Mouse (Mus musculus): ENCODE results near the gene Utp11.
"Not testable (repeated sequence)": the region's sequence is repeated elsewhere in the genome, so short reads cannot be mapped to it uniquely, and the experiment has no call there.

The Utp11 gene

DNA sequence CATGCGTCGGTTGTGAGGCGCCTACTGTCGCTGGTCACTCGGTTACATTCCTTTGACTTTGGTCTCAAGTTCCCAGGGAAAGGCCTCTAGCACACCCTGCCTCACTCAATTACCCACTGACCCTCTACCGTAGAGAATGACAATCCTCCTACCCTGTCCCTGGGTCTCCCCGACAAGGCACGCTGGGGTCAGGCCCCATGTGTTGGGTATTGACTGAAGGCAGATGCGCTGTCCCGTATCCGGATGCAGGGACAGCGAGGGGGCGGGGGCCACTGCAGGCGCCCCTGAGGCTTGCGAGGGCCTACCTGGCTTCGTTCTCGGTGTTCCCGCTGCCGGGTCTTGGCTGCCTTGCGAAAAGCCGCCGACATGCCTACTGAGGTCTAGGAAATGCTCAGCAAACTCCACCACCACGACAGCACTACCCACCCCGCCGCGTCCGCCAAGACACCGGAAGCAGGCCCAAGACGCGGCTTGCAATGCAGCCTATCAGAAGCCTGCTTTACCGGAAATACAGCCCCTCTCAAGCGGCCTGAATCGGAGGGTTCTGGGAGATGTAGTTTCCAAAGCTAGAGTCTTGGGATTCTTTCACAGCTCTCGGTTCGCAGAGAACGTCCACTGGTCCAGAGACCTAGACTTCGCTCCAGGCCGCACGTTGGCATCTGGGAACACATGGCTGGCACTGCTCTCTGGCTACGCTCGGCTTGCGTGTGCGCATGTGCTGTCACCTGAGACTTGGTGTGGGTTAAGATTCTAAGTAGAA lies at the start of gene Utp11:
Gene Utp11 (minus strand): TSS at position 466 of the 760 bp plus-strand sequence.
- peak; percentile 76 for DNase-seq (ENCODE audit: low spot score)

DNA sequence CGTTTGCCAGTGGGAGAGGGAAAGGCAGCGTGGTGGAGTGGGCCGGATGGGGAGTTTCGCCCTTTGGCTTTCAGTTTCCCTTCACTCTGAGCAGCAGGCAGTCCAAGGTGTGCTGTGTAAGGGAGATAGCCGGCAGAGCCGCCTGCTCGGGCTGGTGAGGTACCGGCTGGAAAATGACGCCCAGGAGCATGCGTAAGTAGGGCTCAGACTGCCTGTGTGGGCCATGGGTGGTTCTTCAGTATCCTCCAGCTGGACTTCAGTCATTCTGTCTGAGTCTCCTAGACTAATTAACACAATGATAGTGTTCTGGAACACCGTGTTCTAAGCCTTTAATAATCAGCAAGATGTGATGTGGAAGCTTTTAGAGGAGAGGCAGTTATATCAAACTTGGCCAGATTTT lies 49.4 kb upstream of the Utp11 start:
- no peak for DNase-seq (ENCODE audit: low spot score)

- DNase-seq (ENCODE audit: low spot score): peak; percentile 75
Measured at GRCm38 (mm10) chr4:124741376-124742343, 48.3 kb upstream of the Utp11 start, which contains the start of gene Inpp5b. TSS of gene Inpp5b (plus strand) at chr4:124741850.

- no peak for DNase-seq (ENCODE audit: low spot score)
Measured at GRCm38 (mm10) chr4:124738783-124739182, 45.4 kb upstream of the Utp11 start.

- DNase-seq (ENCODE audit: low spot score): no peak
Measured at GRCm38 (mm10) chr4:124738013-124738412, 44.6 kb upstream of the Utp11 start.

DNA sequence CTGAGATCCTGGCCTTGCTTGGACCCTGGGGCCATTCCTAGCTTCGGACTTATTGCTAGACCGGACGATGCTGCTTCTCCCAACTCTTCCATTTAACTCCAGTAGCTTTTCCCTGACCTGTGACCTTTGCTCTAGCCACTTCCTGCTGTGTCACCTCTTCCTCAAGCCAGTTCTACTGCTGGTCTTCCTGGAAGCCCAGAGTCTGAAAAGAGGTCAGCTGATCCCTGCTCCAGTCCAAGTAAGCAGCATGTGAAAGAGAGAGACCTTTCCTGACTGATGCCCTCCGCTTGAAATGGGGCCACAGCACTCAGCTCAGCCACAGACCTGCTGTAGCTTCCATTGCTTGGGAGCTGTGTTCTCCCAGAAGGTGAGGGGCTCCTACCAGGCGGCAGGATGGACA lies 44.1 kb upstream of the Utp11 start:
- no peak for DNase-seq (ENCODE audit: low spot score)

DNA sequence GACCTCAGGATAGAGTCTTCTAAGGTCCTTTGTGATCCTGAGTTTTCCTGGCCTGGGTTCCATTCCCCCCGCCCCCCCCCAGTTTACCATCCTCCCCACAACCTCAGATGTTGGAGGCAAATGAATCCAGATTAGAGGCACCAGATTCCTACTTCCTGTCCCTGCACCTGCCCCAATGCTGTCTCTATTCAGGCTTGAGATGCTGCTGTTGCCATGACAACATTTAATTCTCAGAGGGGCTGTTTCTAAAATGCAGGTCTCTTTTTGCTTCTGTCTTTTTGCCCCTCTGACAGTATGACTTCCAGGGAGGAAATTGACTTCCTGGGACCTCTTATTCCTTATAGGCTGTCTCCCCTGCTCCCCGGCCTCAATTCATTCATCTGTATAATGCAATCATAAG lies 43.6 kb upstream of the Utp11 start:
- DNase-seq (ENCODE audit: low spot score): no peak

- DNase-seq (ENCODE audit: low spot score): no peak
Measured at GRCm38 (mm10) chr4:124726121-124726520, 32.7 kb upstream of the Utp11 start.

- DNase-seq (ENCODE audit: low spot score): no peak
Measured at GRCm38 (mm10) chr4:124719101-124719500, 25.7 kb upstream of the Utp11 start.

- DNase-seq (ENCODE audit: low spot score): peak; percentile 88
Measured at GRCm38 (mm10) chr4:124714545-124715481, 21.4 kb upstream of the Utp11 start, which contains the start of gene Sf3a3. TSS of gene Sf3a3 (plus strand) at chr4:124714776.

- DNase-seq (ENCODE audit: low spot score): not testable (repeated sequence)
Measured at GRCm38 (mm10) chr4:124713850-124714249, 20.4 kb upstream of the Utp11 start.

GRCm38 (mm10) chr4:124712618-124713017 lies 19.2 kb upstream of the Utp11 start:
- no peak for DNase-seq (ENCODE audit: low spot score)

DNA sequence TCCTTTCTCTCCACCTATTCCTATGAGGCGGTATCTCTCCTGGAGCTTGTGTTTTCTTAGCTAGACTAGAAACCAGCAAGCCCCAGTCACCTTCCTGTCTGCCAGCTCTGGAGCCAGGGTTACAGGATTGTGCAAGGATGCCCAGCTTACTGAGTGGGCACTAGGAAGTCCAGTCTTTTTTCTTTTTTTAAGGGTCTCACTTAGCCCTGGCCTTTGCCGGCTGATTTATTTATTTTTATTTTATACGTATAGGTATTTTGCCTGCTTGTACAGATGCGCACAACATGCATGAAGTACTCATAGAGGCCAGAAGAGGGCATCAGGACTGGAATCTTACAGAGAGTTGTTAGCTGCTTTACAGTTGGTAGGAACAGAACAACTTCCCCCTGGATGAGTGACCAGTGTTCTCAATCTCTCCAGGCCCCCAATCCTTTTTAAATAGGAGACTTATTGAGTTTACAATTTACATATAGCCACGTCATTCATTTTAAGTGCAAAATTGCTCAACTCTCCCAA lies 17.4 kb upstream of the Utp11 start:
- DNase-seq (ENCODE audit: low spot score): no peak

GRCm38 (mm10) chr4:124709961-124710446 lies 16.6 kb upstream of the Utp11 start:
- DNase-seq (ENCODE audit: low spot score): peak; percentile 21

DNA sequence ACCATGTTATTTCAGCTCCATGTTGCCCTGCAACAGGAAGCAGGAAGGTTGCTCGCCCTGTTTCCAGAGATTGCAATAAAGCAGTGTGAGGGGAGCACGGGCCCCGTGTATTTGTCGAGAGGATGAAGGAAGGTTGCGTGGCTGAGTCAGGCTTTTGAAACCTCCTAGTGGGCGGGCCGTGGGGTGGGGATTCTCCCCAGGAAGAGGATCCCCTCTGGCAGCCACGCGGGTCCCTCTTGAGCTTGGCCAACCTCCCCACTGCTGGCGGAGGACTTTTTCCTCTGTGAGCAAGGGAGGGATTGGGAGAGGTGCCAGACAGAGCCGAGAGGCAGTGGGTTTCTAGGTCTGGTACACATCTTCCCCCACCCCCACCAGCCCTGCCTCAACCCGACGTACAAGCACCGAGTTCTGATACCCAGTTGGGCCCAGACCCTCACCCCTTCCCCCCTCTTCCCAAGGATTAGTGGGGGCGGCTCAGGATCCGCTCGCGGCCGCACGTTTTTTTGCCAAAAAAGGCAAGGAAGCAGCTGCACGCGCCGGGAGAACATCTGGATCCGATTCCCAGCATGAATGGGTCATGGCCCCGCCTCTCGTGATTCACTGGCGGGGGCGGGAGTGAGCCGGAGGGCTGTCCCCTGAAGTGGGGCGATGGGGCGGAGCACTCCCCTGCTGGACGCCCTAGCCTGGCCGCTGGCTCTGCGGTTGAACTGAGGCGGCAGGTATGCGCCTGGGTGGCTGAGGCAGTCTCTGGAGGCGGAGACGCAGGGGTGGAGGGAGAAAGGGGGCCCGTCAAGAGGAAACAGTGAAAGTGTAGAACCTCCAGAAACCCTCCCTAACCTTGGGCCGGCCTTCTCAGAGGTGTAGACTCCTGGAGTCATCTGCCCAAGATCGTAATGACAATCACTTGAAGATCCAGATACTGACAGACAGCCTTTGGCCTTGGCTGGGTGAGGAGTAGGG lies 15.4 kb upstream of the Utp11 start:
- peak; percentile 91 for DNase-seq (ENCODE audit: low spot score)

DNA sequence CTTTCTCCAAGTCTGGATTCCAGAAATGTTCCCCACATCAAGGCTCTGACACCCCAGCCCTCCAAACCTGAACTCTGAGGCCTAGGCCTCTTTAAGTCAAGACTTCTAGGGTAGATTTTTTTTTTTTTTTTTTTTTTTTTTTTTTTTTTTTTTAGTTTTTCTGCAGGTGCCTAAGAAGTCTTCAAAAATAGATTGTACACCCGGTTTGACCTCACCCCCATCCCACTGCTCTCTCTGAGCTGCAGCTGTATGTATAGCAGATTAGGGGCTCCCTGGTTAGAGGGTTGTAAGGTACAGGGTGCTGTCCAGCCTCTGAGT lies 14.8 kb upstream of the Utp11 start:
- not testable (repeated sequence) for DNase-seq (ENCODE audit: low spot score)

- DNase-seq (ENCODE audit: low spot score): not testable (repeated sequence)
Measured at GRCm38 (mm10) chr4:124707381-124708199, 14.2 kb upstream of the Utp11 start.

GRCm38 (mm10) chr4:124705661-124706269 lies 12.4 kb upstream of the Utp11 start:
- DNase-seq (ENCODE audit: low spot score): no peak
